Mouse (Mus musculus) heart, postnatal 10 days (tissue): ENCODE data around the gene Ctnnbl1. TPM values are rescaled to one million over a fixed set of nuclear protein-coding genes. Genes with fewer than 3 reads are reported as not detected.

Source experiments
- DNase-seq, 2 experiments: peaks; one replicate each; pipeline ENCODE4 v3.0.0; 2021
- intact Hi-C: fragments of 180-260 bp; cut with DNase I; formaldehyde crosslinking; loops from one replicate; pipeline ENCODE4 v1.15.1; 2025
- total RNA-seq, 2 experiments: library from RNA; stranded (reverse); gene quantifications; 2 replicates each; pipeline ENCODE4 v1.2.3; 2021

The Ctnnbl1 gene
- total RNA-seq, 2 experiments from 2014 or later, result 14.0 to 14.7 TPM

DNA sequence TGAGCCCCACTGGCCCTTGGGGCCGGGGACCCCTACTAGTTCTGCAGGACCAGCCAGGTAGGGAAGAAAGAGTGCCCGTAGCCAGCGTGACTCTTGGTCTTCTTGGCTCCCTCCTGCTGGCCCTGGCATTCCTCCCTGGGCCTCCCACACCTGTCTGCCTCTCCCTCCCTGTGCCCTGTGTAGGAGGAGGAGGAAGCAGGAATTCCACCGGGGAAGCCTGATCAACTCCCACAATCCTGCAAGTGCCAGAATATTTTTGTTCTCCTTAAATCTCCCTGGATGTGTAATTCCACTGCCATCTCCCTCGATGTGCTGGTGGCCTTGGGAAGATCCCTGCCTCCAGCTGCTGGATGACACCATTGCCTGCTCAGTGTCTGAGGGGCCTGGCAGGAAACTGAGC, 187.3 kb downstream of the Ctnnbl1 start:
- intact Hi-C loops, result no loop called here
- no peak for DNase-seq

DNA sequence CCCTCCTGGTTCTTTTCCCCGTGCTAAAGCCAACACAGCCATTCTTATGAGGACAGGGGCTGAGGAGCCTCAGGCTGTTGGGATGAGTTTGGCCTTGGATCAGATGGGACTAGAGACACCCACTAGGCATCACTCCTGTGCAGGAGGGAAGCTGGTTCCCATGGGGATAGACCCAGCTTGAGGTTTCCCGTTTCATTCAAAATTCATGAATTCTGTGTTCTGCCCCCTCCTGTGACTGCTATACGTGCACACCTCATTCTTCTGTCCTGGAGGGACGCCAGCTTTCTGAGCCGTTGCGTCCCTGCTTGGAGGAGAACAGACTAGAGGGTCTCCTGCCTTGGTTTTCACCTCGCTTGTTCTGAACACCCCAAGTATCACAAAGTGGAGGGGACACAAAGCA, 189.3 kb downstream of the Ctnnbl1 start:
- DNase-seq, result no peak
- intact Hi-C loops, result no loop called here

DNA sequence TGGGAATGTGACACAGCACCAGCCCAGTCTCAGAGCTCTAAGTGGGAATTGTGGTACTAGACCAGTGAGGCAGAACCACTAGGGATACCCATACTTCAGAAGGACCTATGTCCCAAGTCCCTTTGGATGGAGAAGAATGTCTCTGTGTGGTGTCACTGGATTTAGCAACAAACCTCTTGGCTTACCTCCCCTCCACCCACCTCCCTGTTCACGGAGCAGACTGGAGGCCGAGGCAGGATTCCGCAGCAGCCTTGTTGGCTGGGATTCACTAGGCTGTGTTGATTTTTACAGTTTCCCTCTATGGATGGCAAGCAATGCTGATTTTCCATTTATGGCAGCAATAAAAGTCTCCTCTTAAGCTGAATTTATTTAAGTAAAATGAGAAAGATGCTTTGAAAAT, 189.7 kb downstream of the Ctnnbl1 start:
- intact Hi-C loops, result no loop called here
- DNase-seq, result no peak

DNA sequence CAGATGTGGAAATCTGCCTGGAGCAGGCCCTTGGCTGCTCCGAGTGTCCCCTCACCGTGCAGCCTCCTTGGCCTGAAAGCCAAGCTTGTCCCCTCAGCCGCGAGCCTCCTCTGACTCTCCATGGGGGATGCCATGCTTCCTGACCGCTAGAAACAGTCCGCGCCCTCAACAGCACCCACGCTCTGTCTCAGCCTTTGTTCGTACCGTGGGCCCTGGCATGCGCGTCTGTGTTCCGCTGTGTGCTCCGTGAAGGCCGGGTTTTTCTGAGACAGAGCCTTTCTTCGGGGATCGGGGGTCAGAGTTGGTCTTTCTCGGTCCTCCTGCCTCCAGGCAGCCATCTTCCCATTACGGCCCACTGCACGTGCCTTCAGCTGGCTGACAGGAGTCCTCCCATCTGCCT, 190.2 kb downstream of the Ctnnbl1 start:
- no peak for DNase-seq
- intact Hi-C loops, result no loop called here

DNA sequence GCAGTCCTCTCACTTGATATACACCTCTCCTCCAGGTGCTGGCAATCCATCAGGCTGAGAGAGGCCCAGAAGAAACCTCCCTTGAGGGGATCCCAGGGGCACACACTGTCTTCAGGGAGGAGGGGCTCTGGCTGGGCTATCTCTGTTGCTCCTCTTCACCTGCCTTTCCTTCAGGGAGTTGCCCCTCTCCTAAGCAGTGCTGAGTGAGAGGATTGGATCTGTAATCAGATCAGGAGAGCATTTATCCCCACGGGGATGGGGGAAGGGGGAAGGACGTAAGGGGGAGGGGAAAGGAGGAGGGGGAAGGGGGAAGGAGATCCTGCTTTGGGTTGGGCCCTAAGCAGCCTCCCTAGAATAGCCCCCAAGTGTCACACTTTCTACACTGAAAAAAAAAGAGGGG, 190.6 kb downstream of the Ctnnbl1 start:
- intact Hi-C loops, result no loop called here
- no peak for DNase-seq

DNA sequence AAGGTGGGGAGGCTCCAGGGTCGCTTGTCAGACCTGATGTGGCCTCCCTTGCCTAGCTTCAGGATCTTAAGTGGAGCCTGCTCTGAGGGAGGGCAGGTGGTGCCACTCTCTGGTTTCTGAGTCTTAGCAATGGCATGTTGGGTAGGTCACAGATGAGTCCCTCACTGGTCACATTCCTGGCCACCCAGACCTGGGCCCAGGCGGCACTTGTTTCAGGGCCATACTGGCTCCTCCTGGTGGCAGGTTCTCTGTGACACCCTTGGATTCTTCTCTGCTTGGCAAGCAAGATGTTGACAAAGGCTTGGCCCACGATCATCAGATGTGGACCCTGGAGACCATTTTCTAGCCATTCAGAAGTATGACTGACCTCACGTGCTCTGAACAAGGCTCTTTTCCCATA, 195.5 kb downstream of the Ctnnbl1 start:
- DNase-seq, result peak in 1 of 2 experiments; percentile 9
- intact Hi-C loops, result no loop called here

DNA sequence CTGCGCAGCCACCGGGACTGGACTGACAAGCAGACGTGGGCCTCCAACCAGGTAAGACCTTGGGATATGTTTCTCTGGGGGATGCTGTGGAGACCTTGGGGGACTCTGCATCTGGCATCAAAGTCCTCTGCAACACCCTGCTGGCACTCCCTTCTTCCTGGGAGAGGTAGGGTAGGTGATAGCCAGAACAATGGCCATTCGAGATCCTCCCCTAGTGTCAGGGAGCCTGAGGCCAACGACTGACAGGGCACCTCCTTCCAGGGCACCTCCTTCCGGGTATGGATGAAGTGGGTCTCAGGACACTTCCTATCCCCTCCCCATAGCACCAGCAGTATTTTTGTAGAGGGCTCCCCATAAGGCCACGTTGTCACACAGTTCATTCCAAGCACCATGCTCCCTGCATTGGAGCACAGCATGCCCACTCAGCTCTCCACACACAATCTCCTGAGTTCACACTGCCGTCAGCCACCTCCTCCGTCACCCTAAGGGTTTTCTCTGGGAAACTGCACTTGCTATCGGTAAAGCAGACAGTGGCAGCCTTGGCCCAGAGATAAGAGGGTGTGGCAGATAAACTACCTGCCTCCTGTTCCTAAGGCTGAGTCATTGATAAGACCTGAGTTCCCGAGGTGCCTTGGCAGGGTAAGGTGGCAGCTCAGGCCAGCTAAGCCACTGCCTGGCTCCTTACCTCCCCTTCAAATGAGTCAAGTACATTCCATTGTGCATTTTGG, 198.4 kb downstream of the Ctnnbl1 start:
- intact Hi-C loops, result no loop called here
- DNase-seq, result no peak

DNA sequence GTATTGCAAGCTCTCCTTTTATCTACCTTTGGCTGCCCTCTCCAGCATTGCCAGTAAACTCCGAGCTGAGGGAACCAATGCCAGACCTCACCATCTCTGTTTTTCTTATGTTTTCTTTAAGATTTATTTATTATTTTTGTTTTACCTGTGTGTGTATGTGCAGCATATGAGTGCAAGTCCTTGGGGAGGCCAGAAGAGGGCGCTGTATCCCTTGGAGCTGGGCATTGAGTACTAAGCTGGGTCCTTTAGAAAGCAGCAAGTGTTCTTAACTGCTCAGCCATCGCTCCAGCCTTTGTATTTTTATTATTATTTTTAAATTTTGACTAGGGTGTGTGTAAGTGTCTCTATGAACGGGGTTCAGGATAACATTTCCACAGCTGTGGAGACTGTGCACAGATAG, 199.5 kb downstream of the Ctnnbl1 start:
- intact Hi-C loops, result no loop called here
- no peak for DNase-seq

DNA sequence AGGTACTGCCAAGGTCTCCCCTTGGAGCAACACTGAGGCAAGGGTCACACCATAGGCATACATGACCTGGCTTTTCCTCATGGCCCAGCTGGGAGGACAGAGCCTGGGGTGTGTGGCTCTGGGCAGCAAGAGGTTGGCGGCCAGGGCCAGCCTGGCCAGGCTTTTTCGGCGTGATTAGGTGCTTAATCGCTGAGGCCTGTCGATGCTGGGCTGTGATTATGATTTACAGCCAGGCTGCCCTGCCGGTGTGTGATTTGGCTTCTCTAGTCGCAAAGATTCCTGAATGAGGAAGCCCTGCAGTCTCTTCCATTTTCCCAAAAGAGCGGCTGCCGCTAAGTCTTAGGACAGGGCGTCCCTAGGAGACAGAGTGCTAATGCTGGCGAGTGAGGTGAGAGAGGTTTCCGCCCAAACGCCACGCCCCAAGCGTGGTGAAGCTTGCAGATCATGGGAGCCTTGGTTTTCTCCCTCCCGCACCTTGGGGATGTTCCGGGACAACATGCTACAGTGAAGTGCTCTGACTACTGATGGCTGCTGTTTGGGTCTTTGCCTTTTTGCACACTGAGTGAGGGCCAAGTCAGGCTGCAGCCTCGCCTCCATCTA, 203.5 kb downstream of the Ctnnbl1 start:
- intact Hi-C loops, result loop anchor here (5.0 kb wide), 1 partner anchor 303 kb away; no protein-coding TSS in a partner anchor
- no peak for DNase-seq

Other genes starting within 250 kb of the Ctnnbl1 start
- gene Nnat, start 177.3 kb upstream of the Ctnnbl1 start, total RNA-seq, result 1 to 10 TPM; 3.9 to 6.4 TPM
- 10 to 100 TPM; 61.1 to 63.8 TPM for gene Blcap, start 166.1 kb upstream of the Ctnnbl1 start, total RNA-seq
- under 1 TPM in 1 of 2 experiments, not detected in 1; 0.20 TPM for gene Vstm2l, start 177.3 kb downstream of the Ctnnbl1 start, total RNA-seq